Mouse (Mus musculus) ES-Bruce4 (cell line): ENCODE results near the gene Cox17.

ENCODE experiments used
- CTCF ChIP-seq: IDR thresholded peaks from one replicate; pipeline ENCODE4 v1.8.1; 2011; ENCODE audit warnings: low read depth, low read length
- POLR2A ChIP-seq: IDR thresholded peaks from one replicate; pipeline ENCODE4 v1.8.1; 2011; ENCODE audit warnings: low read length; ENCODE audit not compliant: insufficient read depth

DNA sequence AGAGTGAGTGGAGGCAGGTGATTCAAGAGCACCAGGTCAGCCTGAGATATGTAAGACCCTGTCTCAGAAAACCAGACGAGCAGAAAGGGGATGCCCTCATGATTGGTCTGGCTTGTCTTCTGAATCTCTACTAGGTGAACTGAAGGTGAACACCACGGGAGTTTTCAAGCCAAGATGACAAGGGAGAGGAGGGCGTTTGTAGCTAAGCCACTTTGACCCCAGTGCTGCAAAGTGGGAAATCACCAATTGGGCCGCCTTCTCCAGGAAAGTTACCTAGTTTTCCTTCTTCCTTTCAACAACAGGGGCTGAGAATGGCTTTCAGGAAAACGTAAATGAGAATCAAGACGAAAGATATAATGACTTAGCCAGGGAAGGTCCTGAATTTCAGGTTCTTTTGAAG, 42.0 kb downstream of the Cox17 start:
- no peak for TF ChIP-seq CTCF
- TF ChIP-seq POLR2A, result no peak
